Mouse (Mus musculus): Measurements from ENCODE around the gene Rhot2.

The Rhot2 gene

GRCm38 (mm10) chr17:25844396-25844901 lies at the start of gene Rhot2:
Rhot2 (minus strand) TSS chr17:25844851.
- DNase-seq: peak; percentile 95

GRCm38 (mm10) chr17:25893975-25894617 lies 49.4 kb upstream of the Rhot2 start:
- peak; percentile 79 for DNase-seq

GRCm38 (mm10) chr17:25888837-25889236 lies 44.2 kb upstream of the Rhot2 start:
- no peak for DNase-seq

GRCm38 (mm10) chr17:25887467-25887866 lies 42.8 kb upstream of the Rhot2 start:
- no peak for DNase-seq

- DNase-seq: no peak
Observed at GRCm38 (mm10) chr17:25886806-25887205, 42.2 kb upstream of the Rhot2 start.

GRCm38 (mm10) chr17:25885636-25886035 lies 41.0 kb upstream of the Rhot2 start:
- DNase-seq: no peak

GRCm38 (mm10) chr17:25883824-25884223 lies 39.2 kb upstream of the Rhot2 start:
- DNase-seq: no peak

- DNase-seq: no peak
Observed at GRCm38 (mm10) chr17:25883268-25883667, 38.6 kb upstream of the Rhot2 start.

- no peak for DNase-seq
Observed at GRCm38 (mm10) chr17:25882306-25882705, 37.7 kb upstream of the Rhot2 start.

- no peak for DNase-seq
Observed at GRCm38 (mm10) chr17:25881691-25882090, 37.0 kb upstream of the Rhot2 start.

GRCm38 (mm10) chr17:25880913-25881641 lies 36.4 kb upstream of the Rhot2 start:
- DNase-seq: no peak

GRCm38 (mm10) chr17:25880196-25880910 lies 35.7 kb upstream of the Rhot2 start, which contains the start of gene Wfikkn1:
Wfikkn1 (minus strand) TSS chr17:25880858.
- peak; percentile 59 for DNase-seq

GRCm38 (mm10) chr17:25879750-25880149 lies 35.1 kb upstream of the Rhot2 start:
- peak; percentile 56 for DNase-seq

- DNase-seq: peak; percentile 40
Observed at GRCm38 (mm10) chr17:25879261-25879660, 34.6 kb upstream of the Rhot2 start.

GRCm38 (mm10) chr17:25878611-25879180 lies 34.0 kb upstream of the Rhot2 start:
- DNase-seq: peak; percentile 67

GRCm38 (mm10) chr17:25877741-25878610 lies 33.3 kb upstream of the Rhot2 start:
- DNase-seq: peak; percentile 67

GRCm38 (mm10) chr17:25877025-25877424 lies 32.4 kb upstream of the Rhot2 start:
- no peak for DNase-seq

- DNase-seq: peak; percentile 65
Observed at GRCm38 (mm10) chr17:25876347-25876915, 31.8 kb upstream of the Rhot2 start.

- DNase-seq: peak; percentile 89
Observed at GRCm38 (mm10) chr17:25875171-25876136, 30.8 kb upstream of the Rhot2 start.

GRCm38 (mm10) chr17:25874721-25875170 lies 30.1 kb upstream of the Rhot2 start, which contains the start of gene Mettl26:
Mettl26 (plus strand) TSS chr17:25875074.
- peak; percentile 87 for DNase-seq

All from cerebellum, adult 11-12 months (tissue).